Mouse (Mus musculus) kidney, postnatal 36 days (tissue): Measurements from ENCODE around the gene Drap1.

Source experiments
- DNase-seq, 2 experiments: peaks; one replicate each; pipeline ENCODE4 v3.0.0; 2021 to 2022; ENCODE audit warnings: mixed read lengths in 2 of 2

Drap1 gene

DNA sequence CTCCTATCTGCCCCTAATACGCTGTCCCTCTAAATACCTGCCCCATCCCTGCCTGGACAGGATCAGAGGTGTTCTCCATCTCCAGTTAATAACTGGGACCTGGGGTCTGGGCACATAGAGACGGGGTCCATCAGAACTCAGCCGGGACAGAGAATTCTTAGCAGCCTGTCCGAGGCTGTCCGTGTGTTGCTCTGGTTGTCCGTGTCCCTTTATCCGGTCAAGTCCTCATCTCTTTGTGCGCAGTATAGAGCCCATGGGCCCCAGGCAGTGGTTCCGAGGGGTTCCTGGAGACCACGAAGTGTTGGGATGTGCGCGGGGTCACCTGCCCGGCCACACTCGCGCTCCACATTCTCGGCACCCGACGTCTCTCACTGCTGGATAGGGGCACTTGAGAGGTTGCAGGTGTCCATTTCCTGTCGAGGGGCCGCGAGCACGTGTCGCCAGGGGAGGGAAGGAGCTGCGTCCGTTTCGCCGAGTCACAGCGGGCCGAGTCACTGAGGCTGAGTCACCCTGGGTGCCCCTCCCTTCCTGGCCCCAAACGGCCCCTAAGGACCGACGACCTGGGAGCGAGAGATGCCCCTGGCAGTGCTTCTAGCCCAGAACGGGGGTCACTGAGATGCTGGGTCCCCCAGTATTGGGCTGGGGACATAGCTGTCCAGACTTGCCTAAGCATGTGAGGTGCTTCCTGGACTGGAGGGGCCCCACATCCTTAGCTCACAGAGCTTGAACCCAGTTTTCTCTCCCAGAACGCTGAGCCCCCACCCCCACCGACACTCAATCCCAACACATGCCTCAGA is 23.8 kb upstream of the Drap1 start:
- DNase-seq = peak in 1 of 2 experiments; percentile 33

DNA sequence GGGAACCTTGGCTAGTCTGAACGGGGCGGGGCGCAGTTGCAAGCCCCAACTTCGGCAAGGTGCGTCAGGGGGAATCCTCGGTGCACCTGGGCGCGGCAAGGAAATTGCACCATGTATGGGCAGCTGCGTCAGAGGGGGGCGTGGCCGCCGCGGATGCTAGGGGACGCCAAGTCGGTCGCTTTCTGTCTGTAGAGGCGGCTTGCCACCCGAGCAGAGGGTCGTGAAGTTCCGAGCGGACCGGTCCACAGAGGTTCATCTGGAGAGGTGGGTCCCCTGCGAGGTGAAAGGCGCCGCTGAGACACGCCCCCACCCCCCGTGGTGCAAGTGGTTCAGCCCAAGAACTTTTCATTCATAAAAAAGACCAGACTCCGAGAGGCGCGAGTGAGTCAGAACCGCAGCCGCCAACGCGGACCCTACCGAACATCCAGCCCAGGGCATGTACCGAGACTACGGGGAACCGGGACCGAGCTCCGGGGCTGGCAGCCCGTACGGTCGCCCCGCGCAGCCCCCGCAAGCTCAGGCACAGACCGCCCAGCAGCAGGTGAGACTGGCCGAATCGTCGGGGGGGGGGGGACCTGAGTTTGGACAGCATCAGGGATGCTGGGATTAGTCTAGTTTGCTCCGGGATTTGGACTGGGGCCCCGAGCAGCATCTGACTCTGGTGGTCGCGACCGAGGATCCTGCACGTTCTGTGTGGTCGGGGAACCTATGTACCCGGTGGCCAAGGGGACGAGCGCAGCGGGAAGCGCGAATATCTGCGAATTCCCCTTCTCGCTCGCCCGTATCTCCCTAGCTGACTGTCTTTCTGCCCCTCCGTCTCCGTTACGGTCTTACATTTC is 23.0 kb upstream of the Drap1 start, which contains the start of gene Fosl1:
Gene Fosl1, plus strand, starts transcription at position 33 of the 839 bp plus-strand sequence.
- peak; percentile 61 to 85 for DNase-seq

DNA sequence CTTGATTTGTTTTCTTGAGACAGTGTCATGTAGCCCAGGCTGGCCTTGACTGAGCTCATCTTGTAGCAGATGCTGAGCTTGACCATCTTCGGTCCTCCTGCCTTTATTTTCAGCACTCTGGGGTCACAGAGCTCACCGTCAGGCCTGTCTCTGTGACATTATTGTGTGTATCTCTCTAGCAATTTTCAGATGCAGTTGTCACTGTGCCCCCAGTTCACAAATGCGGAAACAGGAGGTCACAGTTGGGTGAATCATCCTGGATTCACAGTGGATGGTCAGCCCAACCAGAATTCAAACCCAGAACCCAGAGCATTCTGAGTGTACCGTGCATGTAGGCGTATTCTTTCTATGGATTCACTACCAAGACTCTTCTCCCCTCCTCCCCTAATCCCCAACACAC is 21.0 kb upstream of the Drap1 start:
- no peak for DNase-seq

DNA sequence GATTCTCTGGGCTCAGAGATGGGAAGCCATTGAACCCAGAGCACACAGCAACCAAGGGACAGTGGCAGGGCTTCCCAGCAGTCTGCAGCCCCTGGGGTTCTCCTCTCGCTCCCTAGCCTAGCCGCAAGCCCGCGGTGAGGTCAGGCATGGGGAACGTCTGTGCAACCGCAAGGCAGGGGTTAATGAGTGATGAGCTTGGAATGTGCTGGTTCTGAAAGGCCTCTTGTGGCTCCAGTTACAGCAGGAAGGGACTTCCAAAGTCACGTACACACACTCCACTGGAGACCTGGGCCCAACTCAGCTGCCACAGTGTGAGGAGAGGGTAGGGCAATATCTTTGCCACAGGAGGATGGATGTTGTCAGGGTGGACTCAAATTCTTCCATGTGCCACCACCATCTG is 20.2 kb upstream of the Drap1 start:
- peak; percentile 64 to 69 for DNase-seq

DNA sequence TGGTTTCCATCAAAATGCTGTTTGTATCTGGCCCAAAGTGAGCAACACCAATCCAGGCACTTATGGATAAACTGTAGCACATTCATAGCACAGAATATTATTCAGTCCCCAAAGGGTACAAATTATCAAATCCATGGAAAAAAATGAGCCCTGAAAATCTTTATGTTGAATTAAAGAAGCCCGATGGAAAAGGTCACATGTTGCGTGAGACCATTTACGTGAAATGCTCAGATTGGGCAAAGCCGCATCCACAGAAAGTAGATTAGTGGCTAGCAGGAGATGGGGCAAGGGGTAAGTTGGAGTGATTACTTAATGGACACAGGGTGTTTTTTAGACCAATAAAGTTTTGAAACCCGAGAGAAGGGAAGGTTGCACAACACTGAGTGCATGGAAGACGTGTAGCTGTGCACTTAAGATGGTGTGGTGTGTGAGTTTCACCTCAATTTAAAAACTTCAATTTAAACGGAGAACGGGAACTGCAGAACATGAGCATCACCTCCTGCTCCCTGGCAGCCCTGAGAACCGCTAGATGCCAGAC is 19.7 kb upstream of the Drap1 start:
- DNase-seq = no peak

DNA sequence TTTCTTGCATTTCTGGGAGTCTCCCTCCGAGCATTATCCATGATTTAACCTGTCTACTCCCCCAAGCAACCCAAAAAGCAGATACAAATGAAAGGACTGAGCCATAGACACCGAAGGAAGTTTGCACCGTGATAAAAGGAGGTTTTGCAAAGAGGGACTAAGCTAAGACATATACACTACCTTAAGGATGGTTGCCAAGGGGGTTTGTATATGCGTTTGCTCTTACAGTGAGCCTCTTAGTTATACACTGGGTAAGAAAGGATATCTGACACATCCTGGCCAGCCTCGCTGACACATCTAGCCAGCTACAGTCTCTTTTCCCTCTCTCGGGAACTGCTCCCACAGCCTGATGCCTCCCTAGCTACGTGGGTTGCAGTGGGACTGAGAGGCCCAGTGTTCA is 9.2 kb upstream of the Drap1 start:
- no peak for DNase-seq

DNA sequence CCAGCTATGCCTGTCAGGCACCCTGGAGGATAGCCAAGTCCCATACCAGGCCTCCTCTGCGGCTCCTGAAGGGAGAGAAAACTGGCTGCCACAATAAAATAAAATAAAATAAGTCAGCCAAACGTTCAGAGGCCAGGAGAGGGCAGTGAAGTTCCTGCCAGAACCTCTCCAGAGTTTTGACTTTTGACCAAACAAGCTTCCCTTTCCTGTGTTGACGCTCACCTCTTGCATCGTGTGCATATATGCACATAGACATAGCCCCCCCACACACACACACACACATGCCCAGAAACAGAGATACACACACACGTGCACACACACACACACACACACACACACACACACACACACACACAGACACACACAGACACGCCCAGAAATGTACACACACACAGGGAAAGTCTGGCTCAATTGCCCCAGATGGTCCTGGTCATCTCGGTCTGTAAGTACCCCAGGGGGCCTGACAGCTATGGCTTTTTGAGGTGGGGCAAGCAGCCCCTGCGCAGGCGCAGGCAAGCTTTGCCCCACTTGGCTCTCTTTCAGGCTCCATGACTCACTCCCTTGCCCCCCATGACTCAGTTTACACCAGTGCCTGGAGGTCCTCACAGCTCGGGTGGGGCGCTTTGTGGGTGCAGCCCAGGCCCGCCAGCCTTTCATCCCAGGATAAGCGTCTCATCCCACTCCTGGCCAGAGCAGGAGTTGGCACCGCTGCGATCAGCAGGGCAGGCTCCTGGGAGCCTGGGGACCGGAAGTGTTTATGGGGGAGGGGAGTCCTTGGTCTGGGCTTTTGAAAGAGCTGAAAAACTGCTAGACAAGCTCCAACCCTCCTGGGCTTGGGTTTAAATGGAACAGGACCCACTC is 8.4 kb upstream of the Drap1 start:
- DNase-seq = peak; percentile 75

DNA sequence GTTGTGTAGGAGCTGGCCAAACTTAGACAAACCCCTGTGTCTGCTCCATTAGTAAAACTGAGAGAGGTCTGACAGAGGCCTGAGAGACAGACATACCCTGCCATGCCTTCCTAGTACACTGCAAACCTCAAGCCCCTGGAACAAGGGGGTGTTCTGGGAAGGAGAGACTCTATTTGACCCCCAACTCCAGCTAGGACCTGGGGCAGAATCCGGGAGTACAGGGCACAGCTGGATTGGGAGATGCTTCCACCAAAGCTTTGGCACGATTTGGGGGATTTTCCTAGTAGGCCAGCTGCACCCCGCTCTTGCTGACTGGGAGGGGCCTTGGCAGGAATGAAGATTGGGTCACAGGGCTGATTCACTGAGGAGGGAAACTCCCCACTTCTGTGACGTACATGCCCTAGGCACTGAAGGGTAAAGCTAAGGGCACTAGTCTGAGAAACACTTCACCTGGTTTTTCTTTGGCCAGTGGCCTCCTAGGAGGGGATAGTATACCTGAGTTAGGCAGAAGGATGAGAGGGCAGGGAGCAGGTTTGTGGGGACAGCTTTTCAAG is 7.2 kb upstream of the Drap1 start:
- no peak for DNase-seq

DNA sequence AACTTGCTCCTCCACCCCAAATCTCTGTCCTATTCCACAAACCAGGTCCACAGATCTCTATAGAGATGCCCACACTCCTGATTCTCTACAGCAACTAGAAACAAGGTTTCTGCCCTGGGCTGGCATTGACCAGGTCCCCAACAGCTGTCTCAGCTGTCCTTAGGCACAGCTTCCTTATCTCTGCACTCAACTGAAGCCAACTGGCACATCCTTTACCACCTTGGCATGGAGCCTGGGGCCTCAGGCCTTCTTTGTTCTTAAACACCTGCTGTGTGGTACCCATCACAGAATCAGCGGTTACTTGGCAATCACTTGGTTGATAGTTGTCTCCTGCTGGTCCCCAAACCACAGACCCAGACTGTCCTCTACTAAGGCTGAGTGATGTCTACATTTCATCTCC is 5.6 kb upstream of the Drap1 start:
- DNase-seq = no peak

DNA sequence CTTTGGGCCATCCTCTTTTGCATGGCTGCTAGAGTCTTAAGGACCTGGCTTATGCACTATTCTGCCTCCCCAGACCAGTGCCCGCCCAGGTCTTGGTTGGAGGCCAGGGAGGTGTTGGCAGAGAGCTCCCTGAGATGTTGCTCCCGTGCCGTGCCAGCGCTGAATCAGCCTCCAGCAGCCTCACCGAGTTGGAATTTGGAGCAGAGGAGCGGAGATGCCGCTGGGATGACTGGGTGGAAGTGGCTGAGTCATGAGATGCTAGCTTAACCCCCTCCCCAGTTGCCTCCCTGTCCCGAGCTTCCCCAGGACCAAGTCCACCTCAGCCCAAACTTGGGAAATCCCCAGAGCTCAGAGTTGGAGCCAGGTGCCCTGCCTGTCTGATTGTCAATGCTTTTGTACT is 5.0 kb upstream of the Drap1 start:
- DNase-seq = peak; percentile 84 to 88

DNA sequence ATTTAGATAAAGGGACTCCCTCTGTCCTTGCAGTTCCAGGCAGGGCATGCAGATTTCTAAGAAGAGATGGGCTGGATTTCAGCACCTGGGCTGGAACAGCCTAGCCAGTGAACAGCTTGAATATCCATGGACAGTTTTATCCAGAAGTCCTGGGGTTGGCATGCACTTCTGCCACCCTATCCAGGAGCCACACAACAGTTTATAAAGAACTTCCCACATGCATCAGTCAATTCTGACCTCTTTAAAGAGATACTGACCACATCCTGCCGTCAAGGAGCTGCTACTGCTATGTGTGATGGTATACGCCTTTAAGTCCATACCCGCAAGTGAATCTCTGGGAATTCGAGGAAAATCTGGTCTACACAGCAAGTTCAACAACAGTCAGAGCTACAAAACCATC is 4.4 kb upstream of the Drap1 start:
- no peak for DNase-seq

DNA sequence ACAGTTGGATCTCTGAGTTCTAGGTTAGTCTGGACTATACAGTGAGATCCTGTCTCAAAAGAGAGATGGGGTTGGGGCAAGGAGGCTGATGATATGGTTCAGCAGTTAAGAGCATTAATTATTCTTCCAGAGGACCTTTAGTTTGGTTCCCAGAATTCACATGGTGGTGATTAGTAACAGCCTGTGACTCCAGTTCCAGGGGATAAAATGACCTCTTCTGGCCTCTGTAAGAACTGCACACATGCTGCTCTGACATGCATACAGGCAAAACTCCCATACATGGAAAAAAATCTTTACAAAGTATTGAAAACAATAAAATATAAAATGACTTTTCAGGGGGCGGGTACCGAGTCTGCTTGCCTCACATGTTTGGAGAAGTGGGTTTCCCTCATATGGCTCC is 3.3 kb upstream of the Drap1 start:
- peak; percentile 60 to 65 for DNase-seq

DNA sequence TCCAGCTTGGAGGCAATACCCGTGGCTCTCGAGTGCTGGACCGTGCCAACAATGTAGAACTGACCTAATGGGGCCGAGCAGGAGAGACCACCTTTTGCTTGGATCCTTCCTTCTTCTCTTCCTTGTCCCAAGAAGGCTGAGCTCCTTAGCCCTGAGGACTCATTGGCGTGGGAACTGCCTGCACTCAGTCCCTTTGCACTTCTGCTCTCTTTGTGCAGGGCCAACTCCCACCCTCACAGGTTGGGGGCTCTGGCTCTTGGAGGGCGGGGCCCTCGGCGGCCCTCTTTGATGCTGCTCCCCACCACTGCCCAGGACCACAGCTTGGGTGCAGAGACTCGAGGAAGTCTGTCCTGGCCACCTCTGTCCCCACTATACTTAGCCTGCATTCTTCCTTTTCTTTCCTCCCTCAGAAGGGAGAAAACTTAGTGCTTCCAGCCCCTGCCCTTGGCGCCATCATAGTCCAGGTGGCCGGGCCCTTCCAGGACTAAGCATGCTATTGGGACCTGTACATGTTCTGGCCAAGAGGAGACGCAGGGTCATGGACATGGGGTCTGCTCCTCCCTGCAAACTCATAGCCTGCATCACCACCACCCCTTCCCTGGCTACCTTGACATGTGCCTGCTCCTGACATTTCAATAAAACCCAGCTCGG is 2.0 kb upstream of the Drap1 start:
- DNase-seq = no peak

DNA sequence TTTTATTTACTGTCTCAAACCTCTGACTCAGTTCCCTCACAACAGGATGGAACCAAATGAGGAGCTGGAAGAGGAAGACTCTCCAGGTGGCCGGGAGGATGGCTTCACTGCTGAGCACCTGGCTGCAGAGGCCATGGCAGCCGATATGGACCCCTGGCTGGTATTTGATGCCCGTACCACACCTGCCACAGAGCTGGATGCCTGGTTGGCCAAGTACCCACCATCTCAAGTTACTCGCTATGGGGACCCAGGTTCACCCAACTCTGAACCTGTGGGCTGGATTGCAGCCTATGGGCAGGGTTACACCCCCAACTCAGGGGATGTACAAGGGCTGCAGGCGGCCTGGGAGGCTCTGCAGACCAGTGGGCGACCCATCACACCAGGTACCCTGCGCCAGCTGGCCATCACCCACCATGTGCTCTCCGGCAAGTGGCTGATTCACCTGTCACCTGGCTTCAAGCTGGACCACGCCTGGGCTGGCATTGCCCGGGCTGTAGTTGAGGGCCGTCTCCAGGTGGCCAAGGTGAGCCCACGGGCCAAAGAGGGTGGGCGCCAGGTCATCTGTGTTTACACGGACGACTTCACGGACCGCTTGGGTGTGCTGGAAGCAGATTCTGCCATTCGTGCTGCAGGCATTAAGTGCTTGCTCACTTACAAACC is 1.3 kb upstream of the Drap1 start:
- no peak for DNase-seq

DNA sequence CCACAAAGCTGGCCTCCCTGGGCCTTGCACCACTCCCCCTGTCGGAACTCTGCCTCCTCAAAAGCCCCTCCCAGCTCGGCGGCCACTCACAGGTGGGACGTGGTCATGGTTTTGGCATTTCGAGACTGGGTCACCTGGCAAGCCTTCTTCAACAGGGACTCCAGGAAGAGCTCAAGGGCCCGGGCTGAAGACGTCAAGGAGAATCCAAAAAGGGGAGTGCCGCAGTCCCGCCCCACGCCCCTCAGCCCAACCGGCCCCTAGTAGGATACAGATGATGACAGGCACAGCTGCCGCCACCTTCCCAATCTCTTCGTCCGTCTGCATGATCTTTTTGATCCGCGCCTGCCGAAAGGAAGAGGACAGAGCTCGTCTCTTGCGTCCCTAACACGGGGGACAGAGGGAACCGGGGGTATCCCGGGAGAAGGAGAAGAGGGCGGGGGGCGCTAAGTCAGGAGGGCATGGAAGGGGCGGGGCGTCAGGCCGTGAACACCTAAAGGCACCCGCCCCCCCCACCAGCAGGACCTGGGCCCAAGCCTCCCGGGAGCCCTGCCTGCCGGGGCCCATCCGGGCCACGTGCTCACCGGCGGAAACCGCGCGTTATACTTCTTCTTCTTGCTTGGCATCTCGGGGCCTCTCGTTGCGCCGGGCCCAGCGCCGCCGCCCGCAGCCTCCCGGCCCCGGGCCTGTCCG is 542 bp downstream of the Drap1 start:
- DNase-seq = peak; percentile 79 to 89

DNA sequence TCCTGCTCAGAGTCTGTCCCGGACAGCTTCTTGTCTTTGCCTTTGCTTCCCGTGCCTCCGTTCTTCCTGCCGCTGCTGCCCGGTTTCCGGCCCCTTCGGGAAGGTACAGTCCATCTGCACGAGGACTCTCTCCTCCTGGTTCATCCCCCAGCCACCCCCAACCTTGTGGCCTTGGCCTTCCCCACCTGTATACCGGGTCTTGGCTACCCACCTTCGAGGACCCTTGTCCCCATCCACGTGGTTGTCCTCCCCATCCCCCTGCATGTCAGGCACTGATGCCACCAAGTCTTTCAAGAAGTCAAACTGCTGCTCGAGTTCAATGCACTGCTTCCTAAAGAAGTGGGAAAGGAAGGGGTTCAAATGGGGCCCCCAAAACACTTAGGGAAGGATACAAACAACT is 1.2 kb downstream of the Drap1 start:
- no peak for DNase-seq

DNA sequence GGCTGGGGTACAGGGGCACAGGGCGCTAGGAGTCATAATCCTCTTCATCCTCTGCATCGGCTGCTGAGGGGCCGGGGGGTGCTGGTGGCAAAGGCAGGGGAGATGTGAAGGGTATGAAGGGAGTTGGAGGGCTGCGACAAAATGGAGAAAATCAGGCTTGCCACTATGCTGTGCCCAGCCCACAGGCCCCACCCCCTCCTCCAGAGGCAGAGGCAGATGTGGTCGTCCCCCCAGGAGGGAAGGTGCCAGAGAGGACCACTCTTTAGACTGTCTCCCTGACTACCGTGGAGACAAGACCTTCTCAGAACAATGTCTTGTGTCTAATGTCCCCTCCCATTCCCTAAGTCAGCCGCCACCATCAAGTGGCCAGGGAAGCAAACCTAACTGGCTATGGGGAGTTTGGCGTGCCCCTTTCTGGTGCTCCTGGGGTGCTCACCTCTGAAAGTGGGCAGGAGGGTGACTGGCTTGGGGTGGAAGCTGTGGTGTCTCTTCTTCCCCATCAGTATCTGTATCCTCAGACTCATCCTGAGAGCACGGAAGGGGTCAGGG is 1.8 kb downstream of the Drap1 start:
- no peak for DNase-seq

DNA sequence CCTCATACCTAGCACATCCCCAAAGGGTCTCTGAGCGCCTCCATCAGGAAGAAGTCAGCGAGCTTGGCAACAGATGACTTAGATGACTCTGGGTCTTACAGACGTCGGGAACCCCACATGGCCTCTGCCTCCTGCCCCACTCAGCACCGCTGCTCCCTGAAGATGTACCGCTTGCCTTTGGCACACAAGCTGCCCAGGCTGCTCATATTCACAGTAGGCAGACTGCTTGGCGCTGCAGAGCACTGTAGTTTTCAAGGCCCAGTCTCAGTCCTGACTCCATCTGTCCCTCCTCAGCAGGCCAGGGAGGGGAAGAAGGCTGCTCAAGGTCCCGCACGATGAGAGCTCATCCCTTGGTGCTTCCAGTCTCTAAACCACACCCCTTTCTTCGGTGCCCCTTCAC is 2.5 kb downstream of the Drap1 start:
- DNase-seq = no peak

DNA sequence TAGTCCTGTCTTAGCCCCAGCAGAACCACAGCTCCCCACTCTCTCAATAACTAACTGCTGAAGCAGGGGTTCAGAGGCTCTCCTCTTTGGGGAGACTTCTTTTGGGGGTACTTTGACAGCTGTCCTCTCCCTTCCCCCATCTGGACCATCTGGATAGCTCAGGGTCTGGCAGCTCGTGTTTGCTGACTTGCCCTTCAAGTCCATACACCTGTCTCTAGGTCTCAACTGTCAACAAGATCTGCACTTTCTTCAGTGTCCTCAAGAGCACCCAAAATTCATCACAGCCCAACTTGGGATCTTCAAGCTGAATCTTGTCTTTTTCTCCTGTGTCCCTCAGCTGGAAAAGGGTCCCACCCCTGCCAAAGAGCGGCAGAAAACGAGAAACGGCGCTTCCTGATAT is 3.0 kb downstream of the Drap1 start:
- DNase-seq = no peak

DNA sequence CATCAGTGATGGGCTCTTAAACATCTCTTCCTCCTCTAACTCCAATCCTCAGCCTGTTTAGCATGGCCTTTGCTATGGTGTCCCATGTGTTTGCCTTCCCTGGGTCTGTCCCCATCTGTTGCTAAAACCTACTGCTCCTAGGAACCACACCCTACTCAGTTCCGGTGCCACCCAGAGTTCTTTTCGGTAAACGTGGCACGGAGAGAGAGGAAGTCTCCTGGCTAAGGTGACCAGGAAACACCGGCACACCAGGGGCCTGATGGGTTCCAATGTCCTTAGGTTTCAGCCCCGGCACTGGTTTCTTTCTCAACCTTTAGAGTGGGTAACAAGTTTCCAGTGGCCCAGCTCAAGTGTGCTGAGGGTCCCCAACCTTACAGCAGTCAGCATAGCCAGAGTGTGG is 4.2 kb downstream of the Drap1 start:
- DNase-seq = no peak

DNA sequence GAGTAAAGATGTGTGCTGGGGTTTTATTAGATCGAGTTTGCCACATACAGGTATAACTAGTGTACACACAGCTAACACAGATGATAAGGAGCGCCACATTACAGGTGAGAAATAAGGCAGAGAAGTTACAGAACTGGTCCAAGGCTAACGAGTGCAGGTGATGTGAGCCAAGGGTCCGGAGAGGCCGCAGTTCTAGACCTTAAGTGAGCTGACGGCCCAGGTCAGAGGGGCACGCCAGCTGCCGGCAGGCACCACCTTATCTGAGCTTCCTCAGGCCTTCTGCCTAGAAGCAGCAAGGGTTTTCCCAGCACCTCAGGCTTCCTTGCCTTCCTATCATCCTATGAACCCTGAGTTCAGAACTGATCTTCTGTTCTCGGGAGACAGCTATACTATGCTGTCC is 5.1 kb downstream of the Drap1 start:
- no peak for DNase-seq
